Mouse (Mus musculus): ENCODE data around the gene Olfr373. TPM values are rescaled to one million over a fixed set of nuclear protein-coding genes. Genes with fewer than 3 reads are reported as not detected.

Olfr373 gene
- polyA plus RNA-seq, 1 experiment from 2014 or later, result not detected

DNA sequence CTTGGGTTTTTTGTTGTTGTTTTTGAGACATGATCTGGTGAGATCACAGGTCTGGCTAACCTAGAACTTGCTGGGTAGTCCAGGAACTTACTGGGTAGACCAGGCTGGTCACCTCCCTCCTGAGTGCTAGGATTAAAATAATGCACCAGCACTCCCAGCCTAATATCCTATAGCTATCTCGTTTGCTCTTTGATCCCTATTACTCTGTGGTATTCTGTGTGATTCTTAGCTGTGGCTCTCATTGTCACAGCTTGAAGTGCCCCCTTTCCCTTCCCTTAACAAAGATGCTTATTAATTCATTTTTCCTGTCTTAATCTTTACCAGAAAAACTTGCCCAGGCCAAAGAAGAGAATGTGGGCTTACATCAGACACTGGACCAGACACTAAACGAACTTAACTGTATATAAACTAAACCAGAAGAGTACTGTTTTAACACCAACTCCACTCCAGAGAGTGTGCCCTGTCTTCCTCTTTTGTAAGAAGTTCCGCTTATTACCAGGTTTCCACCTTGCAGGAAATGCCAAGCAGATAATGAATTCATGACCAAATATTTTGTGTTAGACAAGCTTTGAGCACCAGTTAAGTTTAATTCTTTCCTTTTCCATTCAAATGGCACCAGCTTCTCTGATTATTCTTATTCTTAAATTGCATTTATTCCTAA is 68.6 kb downstream of the Olfr373 start:
- Histone ChIP-seq H3K27ac (ENCODE audit: low read length) (no peak overlapping the region), H3K36me3 (ENCODE audit: control insufficient read depth, insufficient read depth, low read length) (peaks cover 52% of the 10 kb centered on the region), H3K4me3 (ENCODE audit: low read length) (no peak overlapping the region), H3K4me1 (replicated peaks; ENCODE audit: control insufficient read depth, insufficient read depth, low read length) (no peaks in the 10 kb centered on the region), H3K27me3 (ENCODE audit: control insufficient read depth, insufficient read depth, low read depth, low read length) (no peaks in the 10 kb centered on the region), H3K9me3 (ENCODE audit: control insufficient read depth, low read length) (no peaks in the 10 kb centered on the region), H3K9ac (ENCODE audit: low read length) (no peak overlapping the region), H3K4me2 (ENCODE audit: low read depth, low read length) (no peak overlapping the region)
- ATAC-seq (ENCODE audit: low read depth), result no peak
- WGBS, result 69% methylated on average over 3 of the region's 3 CpGs

Other genes starting within 250 kb of the Olfr373 start
- 6.2 and 7.2 TPM in 2 replicates for gene Zfp709, start 201.2 kb upstream of the Olfr373 start, polyA plus RNA-seq (2015; fragmentation: Nextera tagmentation; extraction: Ambion mirVana)
- gene Zfp882, start 174.6 kb upstream of the Olfr373 start, polyA plus RNA-seq (2015; fragmentation: Nextera tagmentation; extraction: Ambion mirVana), result 5.4 and 6.0 TPM in 2 replicates
- 22.0 and 24.6 TPM in 2 replicates for gene Zfp617, start 174.5 kb upstream of the Olfr373 start, polyA plus RNA-seq (2015; fragmentation: Nextera tagmentation; extraction: Ambion mirVana)
- gene Zfp961, start 132.1 kb upstream of the Olfr373 start, polyA plus RNA-seq (2015; fragmentation: Nextera tagmentation; extraction: Ambion mirVana), result 22.4 and 24.4 TPM in 2 replicates
- gene Cyp4f18, start 73.6 kb upstream of the Olfr373 start, polyA plus RNA-seq (2015; fragmentation: Nextera tagmentation; extraction: Ambion mirVana), result 3.1 and 3.8 TPM in 2 replicates
- gene Olfr372, start 42.0 kb upstream of the Olfr373 start, polyA plus RNA-seq (2015; fragmentation: Nextera tagmentation; extraction: Ambion mirVana), result not detected in 2 replicates
- gene Olfr374, start 23.9 kb downstream of the Olfr373 start, polyA plus RNA-seq (2015; fragmentation: Nextera tagmentation; extraction: Ambion mirVana), result not detected in 2 replicates
- 906 and 927 TPM in 2 replicates for gene Tpm4, start 51.8 kb downstream of the Olfr373 start, polyA plus RNA-seq (2015; fragmentation: Nextera tagmentation; extraction: Ambion mirVana)
- gene Rab8a, start 78.0 kb downstream of the Olfr373 start, polyA plus RNA-seq (2015; fragmentation: Nextera tagmentation; extraction: Ambion mirVana), result 112 and 125 TPM in 2 replicates
- 0.41 and 0.60 TPM in 2 replicates for gene Hsh2d, start 106.5 kb downstream of the Olfr373 start, polyA plus RNA-seq (2015; fragmentation: Nextera tagmentation; extraction: Ambion mirVana)
- 0.20 TPM in 1 of 2 replicates, not detected in the other for gene Cib3, start 129.7 kb downstream of the Olfr373 start, polyA plus RNA-seq (2015; fragmentation: Nextera tagmentation; extraction: Ambion mirVana)
- gene Gm11034, start 130.5 kb downstream of the Olfr373 start, polyA plus RNA-seq (2015; fragmentation: Nextera tagmentation; extraction: Ambion mirVana), result not detected in 2 replicates
- gene Fam32a, start 136.6 kb downstream of the Olfr373 start, polyA plus RNA-seq (2015; fragmentation: Nextera tagmentation; extraction: Ambion mirVana), result 76.1 and 78.7 TPM in 2 replicates
- 98.3 and 101 TPM in 2 replicates for gene Ap1m1, start 156.8 kb downstream of the Olfr373 start, polyA plus RNA-seq (2015; fragmentation: Nextera tagmentation; extraction: Ambion mirVana)
- gene Gm10282, start 222.1 kb downstream of the Olfr373 start, polyA plus RNA-seq (2015; fragmentation: Nextera tagmentation; extraction: Ambion mirVana), result 33.3 and 34.5 TPM in 2 replicates
- 11.7 and 12.9 TPM in 2 replicates for gene Klf2, start 235.9 kb downstream of the Olfr373 start, polyA plus RNA-seq (2015; fragmentation: Nextera tagmentation; extraction: Ambion mirVana)